8 mouse cellular contexts compared by ENCODE assay signal in genomic region chr9:121642401-121643181, GRCm38 (mm10). TPM values are rescaled to one million over a fixed set of nuclear protein-coding genes. Genes with fewer than 3 reads are reported as not detected.
DNase-seq lines count a peak whose midpoint lies in the region; ATAC-seq and TF ChIP-seq lines count a peak whose summit lies in the region.

Gene Vipr1, plus strand, starts transcription at chr9:121642716.

- 0% methylated on average over 31 of the region's 79 CpGs for WGBS in embryonic facial prominence, embryonic 14.5 days
- WGBS in neural tube, embryonic 13.5 days, result under 1% methylated on average over 74 of the region's 79 CpGs

- no peak within 1 kb of the TSS for H3K27ac ChIP-seq in embryonic facial prominence, embryonic 14.5 days (replicated peaks; ENCODE audit: low read depth, low read length)
- H3K27ac ChIP-seq in layer of hippocampus, adult 2 months, result peak within 1 kb of the TSS; percentile 97
- H3K27ac ChIP-seq in neural tube, embryonic 13.5 days (replicated peaks), result no peak within 1 kb of the TSS

- peak; percentile 47 for DNase-seq in A20 (ENCODE audit: low read depth, low spot score)
- peak; percentile 71 for DNase-seq in adrenal gland, postnatal 36 days
- DNase-seq in embryonic facial prominence, embryonic 14.5 days (ENCODE audit: low spot score), result peak; percentile 81
- peak; percentile 54 for DNase-seq in heart, postnatal 4 days
- DNase-seq in layer of hippocampus, adult 2 months (ENCODE audit: low spot score in 2 of 2), result peak; percentile 83 to 86
- DNase-seq in lung, adult 18-20 months, result peak; percentile 86 to 87
- DNase-seq in telencephalon, adult 2 months (ENCODE audit: low read depth, low spot score), result peak; percentile 70

- peak within 1 kb of the TSS; percentile 54 for H3K9ac ChIP-seq in embryonic facial prominence, embryonic 14.5 days (ENCODE audit: low read depth, low read length)
- peak within 1 kb of the TSS; percentile 65 for H3K9ac ChIP-seq in neural tube, embryonic 13.5 days

- H3K27me3 ChIP-seq in embryonic facial prominence, embryonic 14.5 days (replicated peaks; ENCODE audit: control insufficient read depth, insufficient read depth, low read length), result peaks cover 50% of the 10 kb centered on the region
- peaks cover 66% of the 10 kb centered on the region for H3K27me3 ChIP-seq in neural tube, embryonic 13.5 days

- ATAC-seq in embryonic facial prominence, embryonic 14.5 days (ENCODE audit: low read depth), result peak; percentile 92
- ATAC-seq in neural tube, embryonic 13.5 days (ENCODE audit: low read depth), result peak; percentile 83

- H3K9me3 ChIP-seq in embryonic facial prominence, embryonic 14.5 days (ENCODE audit: control insufficient read depth, low read length), result no peaks in the 10 kb centered on the region
- H3K9me3 ChIP-seq in neural tube, embryonic 13.5 days, result no peaks in the 10 kb centered on the region

- peak; percentile 18; the same call in 1 of the 2 replicates for TF ChIP-seq CTCF in layer of hippocampus, adult 2 months (conservative IDR thresholded peaks at IDR 0.05)

- peaks cover 10% of the 10 kb centered on the region for H3K4me1 ChIP-seq in embryonic facial prominence, embryonic 14.5 days (ENCODE audit: control insufficient read depth, insufficient read depth, low read length)
- H3K4me1 ChIP-seq in neural tube, embryonic 13.5 days (replicated peaks), result peaks cover 32% of the 10 kb centered on the region

- H3K4me3 ChIP-seq in embryonic facial prominence, embryonic 14.5 days (ENCODE audit: low read depth, low read length), result peak within 1 kb of the TSS; percentile 56
- peak within 1 kb of the TSS; percentile 73 for H3K4me3 ChIP-seq in layer of hippocampus, adult 2 months
- peak within 1 kb of the TSS; percentile 46 for H3K4me3 ChIP-seq in neural tube, embryonic 13.5 days

- H3K4me2 ChIP-seq in embryonic facial prominence, embryonic 14.5 days (ENCODE audit: low read depth, low read length), result peak within 1 kb of the TSS; percentile 96
- peak within 1 kb of the TSS; percentile 80 for H3K4me2 ChIP-seq in neural tube, embryonic 13.5 days

- no peaks in the 10 kb centered on the region for H3K36me3 ChIP-seq in embryonic facial prominence, embryonic 14.5 days (ENCODE audit: control insufficient read depth, insufficient read depth, low read length)
- H3K36me3 ChIP-seq in neural tube, embryonic 13.5 days, result no peaks in the 10 kb centered on the region

RNA-seq across cellular contexts. Expression of gene Vipr1, which starts in this region (rescaled TPM):
- under 1 TPM; 0.26 to 0.40 TPM for total RNA-seq in adrenal gland, postnatal 36 days (2021)
- polyA plus RNA-seq in embryonic facial prominence, embryonic 14.5 days (2014; fragmentation: Nextera tagmentation; extraction: Ambion mirVana), result 0.26 and 0.64 TPM in 2 replicates
- 1 to 10 TPM in 1 of 2 experiments, under 1 TPM in 1; 0.64 to 2.4 TPM for total RNA-seq in heart, postnatal 4 days (2021)
- total RNA-seq in layer of hippocampus, adult 2 months (2021), result 10 to 100 TPM; 18.7 to 21.2 TPM
- polyA plus RNA-seq in neural tube, embryonic 13.5 days (2015; fragmentation: Nextera tagmentation; extraction: Ambion mirVana), result 0.25 and 1.0 TPM in 2 replicates

Comparison
In these comparisons a context has a peak if more than half of its experiments do, and no peak if none do; other contexts are left out.
1. RNA of gene Vipr1 (total RNA-seq): 18.7 to 21.2 TPM in layer of hippocampus, adult 2 months; 0.64 to 2.4 TPM in heart, postnatal 4 days and 0.26 to 0.40 TPM in adrenal gland, postnatal 36 days; every median in the first group is over 4 times any median in the second.
2. Peak in DNase-seq in adrenal gland, postnatal 36 days; RNA of the gene not detected or under 1 TPM.
3. Peak in DNase-seq, ATAC-seq, H3K4me3 ChIP-seq, H3K9ac ChIP-seq and H3K4me2 ChIP-seq in embryonic facial prominence, embryonic 14.5 days; RNA of the gene not detected or under 1 TPM.
4. Peak in every context shown above with its lines, with median percentiles within 50 percentile points of each other: DNase-seq and H3K4me3 ChIP-seq.